Mouse (Mus musculus): ENCODE data around the gene Olfr1493-ps1. TPM values are rescaled to one million over a fixed set of nuclear protein-coding genes. Genes with fewer than 3 reads are reported as not detected.

The Olfr1493-ps1 gene
- not detected for polyA plus RNA-seq (2017; shearing (Covaris generic))

DNA sequence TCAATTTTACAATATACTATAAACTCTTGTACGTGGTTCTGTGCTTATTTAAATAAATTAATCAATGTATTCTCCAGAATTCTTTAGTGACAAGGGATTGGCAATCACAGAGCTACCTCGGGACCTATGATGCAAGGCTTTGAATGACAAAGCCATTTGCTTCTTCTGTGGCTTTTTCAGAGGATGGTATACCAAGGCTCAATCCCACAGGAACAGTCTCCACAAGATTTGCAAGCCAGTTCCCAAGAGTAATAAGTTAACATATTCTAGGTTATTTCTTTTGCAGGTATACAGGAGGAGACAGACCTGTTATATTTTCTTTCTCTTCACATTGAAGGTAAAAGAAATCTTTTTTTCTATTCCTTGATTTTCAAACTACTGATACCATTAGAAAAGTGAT, at the start of gene Olfr1493-ps1:
Olfr1493-ps1 (plus strand) TSS at position 301 of the 400 bp plus-strand sequence.

GRCm38 (mm10) chr19:13696968-13697367, 26.1 kb upstream of the Olfr1493-ps1 start, which contains the start of gene Olfr1491:
Olfr1491 (plus strand) TSS chr19:13697268.

GRCm38 (mm10) chr19:13739428-13739827, 16.4 kb downstream of the Olfr1493-ps1 start, which contains the start of gene Olfr1494:
Olfr1494 (plus strand) TSS chr19:13739728.

GRCm38 (mm10) chr19:13764306-13764705, 41.2 kb downstream of the Olfr1493-ps1 start, which contains the start of gene Olfr1495:
Olfr1495 (plus strand) TSS chr19:13764606.

GRCm38 (mm10) chr19:13777578-13777977, 54.5 kb downstream of the Olfr1493-ps1 start, which contains the start of gene Olfr1496:
Olfr1496 (plus strand) TSS chr19:13777878.

Other genes with a start within 250 kb of the Olfr1493-ps1 start
- not detected for gene Olfr1475, start 243.1 kb upstream of the Olfr1493-ps1 start, polyA plus RNA-seq (2017; shearing (Covaris generic))
- not detected for gene Olfr1477, start 222.7 kb upstream of the Olfr1493-ps1 start, polyA plus RNA-seq (2017; shearing (Covaris generic))
- not detected for gene Olfr1480, start 195.4 kb upstream of the Olfr1493-ps1 start, polyA plus RNA-seq (2017; shearing (Covaris generic))
- not detected for gene Olfr1484, start 139.8 kb upstream of the Olfr1493-ps1 start, polyA plus RNA-seq (2017; shearing (Covaris generic))
- gene Olfr1487, start 105.9 kb upstream of the Olfr1493-ps1 start, polyA plus RNA-seq (2017; shearing (Covaris generic)), result not detected
- not detected for gene Olfr1489, start 91.7 kb upstream of the Olfr1493-ps1 start, polyA plus RNA-seq (2017; shearing (Covaris generic))
- not detected for gene Olfr1490, start 72.2 kb upstream of the Olfr1493-ps1 start, polyA plus RNA-seq (2017; shearing (Covaris generic))
- not detected for gene Olfr1491, start 26.0 kb upstream of the Olfr1493-ps1 start, polyA plus RNA-seq (2017; shearing (Covaris generic))
- gene Olfr1494, start 16.4 kb downstream of the Olfr1493-ps1 start, polyA plus RNA-seq (2017; shearing (Covaris generic)), result not detected
- not detected for gene Olfr1495, start 41.3 kb downstream of the Olfr1493-ps1 start, polyA plus RNA-seq (2017; shearing (Covaris generic))
- not detected for gene Olfr1496, start 54.6 kb downstream of the Olfr1493-ps1 start, polyA plus RNA-seq (2017; shearing (Covaris generic))
- gene Olfr1497, start 74.9 kb downstream of the Olfr1493-ps1 start, polyA plus RNA-seq (2017; shearing (Covaris generic)), result not detected
- not detected for gene Olfr1499, start 96.2 kb downstream of the Olfr1493-ps1 start, polyA plus RNA-seq (2017; shearing (Covaris generic))
- not detected for gene Olfr1500, start 107.2 kb downstream of the Olfr1493-ps1 start, polyA plus RNA-seq (2017; shearing (Covaris generic))
- gene Olfr1501, start 127.4 kb downstream of the Olfr1493-ps1 start, polyA plus RNA-seq (2017; shearing (Covaris generic)), result not detected
- not detected for gene Olfr1502, start 138.5 kb downstream of the Olfr1493-ps1 start, polyA plus RNA-seq (2017; shearing (Covaris generic))
- gene Olfr1504, start 174.7 kb downstream of the Olfr1493-ps1 start, polyA plus RNA-seq (2017; shearing (Covaris generic)), result not detected
- gene Olfr1505, start 190.3 kb downstream of the Olfr1493-ps1 start, polyA plus RNA-seq (2017; shearing (Covaris generic)), result 0.09 TPM

Measured in inflammation-experienced regulatory T-cells, adult 16 weeks (primary cell).